22 mouse cellular contexts compared by ENCODE assay signal in the genomic region with DNA sequence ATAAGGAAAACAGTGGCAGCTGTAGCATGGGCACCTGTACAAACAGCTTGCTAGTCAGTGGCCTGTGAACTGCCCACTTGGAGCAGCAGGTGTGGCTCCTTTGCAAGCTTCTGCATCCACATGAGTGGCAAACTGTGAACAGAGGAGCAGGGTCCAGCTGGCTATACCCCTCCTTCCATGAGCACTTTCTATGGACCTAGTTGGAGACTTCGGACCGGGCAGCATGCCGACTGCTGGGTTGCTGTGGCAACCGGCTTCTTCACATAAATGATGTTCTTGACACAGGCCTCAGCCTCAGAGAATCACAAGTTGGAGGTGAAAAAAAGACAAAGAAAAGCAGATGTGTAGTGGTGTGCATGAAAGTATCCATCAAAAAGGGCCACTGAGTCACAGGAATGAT.
DNase-seq lines count a peak whose midpoint lies in the region; ATAC-seq and TF ChIP-seq lines count a peak whose summit lies in the region.
"Had no signal": no experiment of that assay in that cellular context is flagged by ENCODE, and none has a peak within 500 bp of the region (broad histone marks: within the 10 kb centered on the region; RNA-seq: fewer than 3 reads in every experiment).

No protein-coding gene starts in this region.

- H3K4me3 ChIP-seq in midbrain, embryonic 16.5 days (ENCODE audit: low read depth, low read length): no peak overlapping the region
- H3K4me3 ChIP-seq in midbrain, embryonic 11.5 days (ENCODE audit: low read depth, low read length): no peak overlapping the region
- H3K4me3 ChIP-seq in hindbrain, postnatal 0 days (ENCODE audit: low read length): no peak overlapping the region
- H3K4me3 ChIP-seq: forebrain, embryonic 10.5 days; heart, embryonic 12.5 days; kidney, embryonic 15.5 days; liver, embryonic 13.5 days had no signal

- intact Hi-C loops in left cerebral cortex, postnatal 4 days (cut with DNase I): no loop called here
- intact Hi-C loops in gastrocnemius, postnatal 36 days (cut with DNase I): no loop called here

- no peak for TF ChIP-seq CTCF in hindbrain, postnatal 0 days (IDR thresholded peaks at IDR 0.05; ENCODE audit: low read depth)

- no peaks in the 10 kb centered on the region for H3K27me3 ChIP-seq in midbrain, embryonic 16.5 days (ENCODE audit: control insufficient read depth, insufficient read depth, low read depth, low read length)
- H3K27me3 ChIP-seq in midbrain, embryonic 11.5 days (ENCODE audit: control insufficient read depth, insufficient read depth, low read length): no peaks in the 10 kb centered on the region
- no peaks in the 10 kb centered on the region for H3K27me3 ChIP-seq in hindbrain, postnatal 0 days (ENCODE audit: insufficient read depth, low read length)
- H3K27me3 ChIP-seq: heart, embryonic 12.5 days; kidney, embryonic 15.5 days; liver, embryonic 13.5 days had no signal

- no peaks in the 10 kb centered on the region for H3K36me3 ChIP-seq in midbrain, embryonic 16.5 days (ENCODE audit: control insufficient read depth, insufficient read depth, low read length)
- H3K36me3 ChIP-seq in midbrain, embryonic 11.5 days (ENCODE audit: control insufficient read depth, insufficient read depth, low read length): no peaks in the 10 kb centered on the region
- H3K36me3 ChIP-seq in hindbrain, postnatal 0 days (ENCODE audit: insufficient read depth, low read length): no peaks in the 10 kb centered on the region
- H3K36me3 ChIP-seq: forebrain, embryonic 10.5 days; heart, embryonic 12.5 days; kidney, embryonic 15.5 days; liver, embryonic 13.5 days had no signal

- H3K9me3 ChIP-seq in midbrain, embryonic 16.5 days (replicated peaks; ENCODE audit: control insufficient read depth, low read length, poor library complexity, severe bottlenecking): no peaks in the 10 kb centered on the region
- no peaks in the 10 kb centered on the region for H3K9me3 ChIP-seq in midbrain, embryonic 11.5 days (ENCODE audit: control insufficient read depth, low read length)
- H3K9me3 ChIP-seq in hindbrain, postnatal 0 days (ENCODE audit: low read length): no peaks in the 10 kb centered on the region
- H3K9me3 ChIP-seq: forebrain, embryonic 10.5 days; heart, embryonic 12.5 days; kidney, embryonic 15.5 days; liver, embryonic 13.5 days had no signal

- no peak overlapping the region for H3K9ac ChIP-seq in midbrain, embryonic 16.5 days (ENCODE audit: low read depth, low read length)
- H3K9ac ChIP-seq in midbrain, embryonic 11.5 days (ENCODE audit: low read length): no peak overlapping the region
- H3K9ac ChIP-seq in hindbrain, postnatal 0 days (replicated peaks; ENCODE audit: low read length): no peak overlapping the region
- H3K9ac ChIP-seq: heart, embryonic 12.5 days; kidney, embryonic 15.5 days; liver, embryonic 13.5 days had no signal

- 57% methylated on average over 4 of the region's 4 CpGs for WGBS in midbrain, embryonic 16.5 days
- WGBS in midbrain, embryonic 11.5 days: 65% methylated on average over 4 of the region's 4 CpGs
- 26% methylated on average over 4 of the region's 4 CpGs for WGBS in hindbrain, postnatal 0 days

- no peak overlapping the region; the same call in 1 of the 2 replicates for H3K27ac ChIP-seq in midbrain, embryonic 16.5 days (ENCODE audit: low read length)
- no peak overlapping the region for H3K27ac ChIP-seq in midbrain, embryonic 11.5 days (ENCODE audit: low read depth, low read length)
- no peak overlapping the region for H3K27ac ChIP-seq in hindbrain, postnatal 0 days
- H3K27ac ChIP-seq: forebrain, embryonic 10.5 days; kidney, embryonic 15.5 days; liver, embryonic 13.5 days; stomach, postnatal 0 days had no signal

- H3K4me2 ChIP-seq in midbrain, embryonic 16.5 days (ENCODE audit: low read length): no peak overlapping the region
- no peak overlapping the region for H3K4me2 ChIP-seq in midbrain, embryonic 11.5 days
- H3K4me2 ChIP-seq in hindbrain, postnatal 0 days (ENCODE audit: low read depth, low read length): no peak overlapping the region
- H3K4me2 ChIP-seq: heart, embryonic 12.5 days; kidney, embryonic 15.5 days; liver, embryonic 13.5 days had no signal

- ATAC-seq in midbrain, embryonic 16.5 days: 0 out of 2 replicates have a peak, but pooled peaks have one; percentile 39
- ATAC-seq in midbrain, embryonic 11.5 days (ENCODE audit: low FRiP score): no peak
- ATAC-seq in hindbrain, postnatal 0 days: peak; percentile 72
- ATAC-seq: forebrain, embryonic 16.5 days had no signal

- peak; percentile 60 for DNase-seq in left cerebral cortex, postnatal 4 days
- DNase-seq in left cerebral cortex, adult 9 months (ENCODE audit: low spot score in 2 of 2): no peak
- no peak for DNase-seq in midbrain, embryonic 11.5 days (ENCODE audit: low spot score, missing footprints)
- DNase-seq in hindbrain, postnatal 0 days (ENCODE audit: low spot score): peak; percentile 65
- peak; percentile 20 for DNase-seq in neural tube, embryonic 10.5 days (ENCODE audit: extremely low spot score, low spot score)
- no peak for DNase-seq in gastrocnemius, postnatal 36 days
- DNase-seq: adrenal gland, postnatal 10 days; cerebellum, adult 8-10 months; gastrocnemius, postnatal 14 days; heart, adult 18-20 months; heart, postnatal 10 days; kidney, adult 11 months; liver, embryonic 13.5 days; lung, adult 2 months; thymus, adult 2 months; thymus, postnatal 4 days had no signal

- H3K4me1 ChIP-seq in midbrain, embryonic 16.5 days (ENCODE audit: control insufficient read depth, insufficient read depth, low read length): peaks cover 5% of the 10 kb centered on the region
- no peaks in the 10 kb centered on the region; the same call in 1 of the 2 replicates for H3K4me1 ChIP-seq in midbrain, embryonic 11.5 days (ENCODE audit: control insufficient read depth, insufficient read depth, low read length)
- peaks cover 8% of the 10 kb centered on the region for H3K4me1 ChIP-seq in hindbrain, postnatal 0 days (ENCODE audit: insufficient read depth, low read length)
- H3K4me1 ChIP-seq: forebrain, embryonic 10.5 days; heart, embryonic 12.5 days; kidney, embryonic 15.5 days; liver, embryonic 13.5 days had no signal

Comparison
In these comparisons a context has a peak if more than half of its experiments do, and no peak if none do; other contexts are left out.
1. DNase-seq: peak in left cerebral cortex, postnatal 4 days (single experiment), hindbrain, postnatal 0 days (single experiment) and neural tube, embryonic 10.5 days (single experiment); none in left cerebral cortex, adult 9 months (0 of 2), midbrain, embryonic 11.5 days (single experiment) and gastrocnemius, postnatal 36 days (0 of 2).